Mouse (Mus musculus): ENCODE results near the gene Dync1li1. TPM values are rescaled to one million over a fixed set of nuclear protein-coding genes. Genes with fewer than 3 reads are reported as not detected.
A peak's percentile ranks its signal among the peaks of the same experiment; 100 is the strongest.
"Not testable (repeated sequence)": the region's sequence is repeated elsewhere in the genome, so short reads cannot be mapped to it uniquely, and the experiment has no call there.

Gene Dync1li1
- polyA plus RNA-seq, 1 experiment from 2014 or later: 45.4 TPM

GRCm38 (mm10) chr9:114648472-114648871, 40.1 kb upstream of the Dync1li1 start:
- TF ChIP-seq CTCF (IDR thresholded peaks at IDR 0.05; ENCODE audit: low read depth): peak; percentile 77
- not testable (repeated sequence) for ATAC-seq (replicated peaks; ENCODE audit: low FRiP score, low read depth)

DNA sequence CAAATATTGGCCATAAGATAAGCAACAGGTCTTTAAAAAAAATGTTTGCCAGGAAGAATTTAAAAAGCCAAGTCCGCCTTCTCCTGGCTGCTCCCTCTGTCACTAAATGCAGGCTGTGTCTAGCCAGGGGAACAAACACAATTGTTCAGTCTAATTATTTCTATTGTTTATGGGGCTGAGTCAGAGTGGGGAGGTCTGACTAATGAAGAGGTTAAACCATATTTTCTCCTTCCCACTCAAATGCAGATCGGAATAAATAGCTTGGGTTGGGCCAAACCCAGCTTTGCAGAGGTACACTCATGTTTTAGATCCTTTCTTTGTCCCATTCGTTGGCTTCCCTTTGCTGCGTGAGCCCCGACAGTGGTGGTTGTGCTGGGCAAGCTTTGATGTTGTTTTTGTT, 39.2 kb upstream of the Dync1li1 start:
- TF ChIP-seq CTCF (IDR thresholded peaks at IDR 0.05; ENCODE audit: low read depth): no peak
- WGBS: 64% methylated on average over 5 of the region's 5 CpGs
- H3K36me3 ChIP-seq (ENCODE audit: insufficient read depth, low read length): no peaks in the 10 kb centered on the region
- no peak overlapping the region for H3K4me3 ChIP-seq (replicated peaks; ENCODE audit: low read depth, low read length)
- no peak for DNase-seq (ENCODE audit: low spot score)
- no peak overlapping the region for H3K27ac ChIP-seq
- H3K9ac ChIP-seq (ENCODE audit: low read depth, low read length): no peak overlapping the region
- no peaks in the 10 kb centered on the region for H3K27me3 ChIP-seq (ENCODE audit: insufficient read depth, low read length)
- H3K9me3 ChIP-seq (replicated peaks; ENCODE audit: low read length): no peaks in the 10 kb centered on the region
- no peak overlapping the region for H3K4me2 ChIP-seq (ENCODE audit: low read length)
- no peak for ATAC-seq (replicated peaks; ENCODE audit: low FRiP score, low read depth)
- no peaks in the 10 kb centered on the region for H3K4me1 ChIP-seq (replicated peaks; ENCODE audit: insufficient read depth, low read length)

More at GRCm38 (mm10) chr9:114648472-114648871, 40.1 kb upstream of the Dync1li1 start:
- not testable (repeated sequence) for H3K27me3 ChIP-seq (ENCODE audit: insufficient read depth, low read length); H3K27ac ChIP-seq; H3K36me3 ChIP-seq (ENCODE audit: insufficient read depth, low read length); H3K4me2 ChIP-seq (ENCODE audit: low read length); H3K9ac ChIP-seq (ENCODE audit: low read depth, low read length); H3K4me3 ChIP-seq (replicated peaks; ENCODE audit: low read depth, low read length); H3K9me3 ChIP-seq (replicated peaks; ENCODE audit: low read length); H3K4me1 ChIP-seq (replicated peaks; ENCODE audit: insufficient read depth, low read length)
- WGBS: 50% methylated on average over 8 of the region's 9 CpGs
- DNase-seq (ENCODE audit: low spot score): peak; percentile 68

DNA sequence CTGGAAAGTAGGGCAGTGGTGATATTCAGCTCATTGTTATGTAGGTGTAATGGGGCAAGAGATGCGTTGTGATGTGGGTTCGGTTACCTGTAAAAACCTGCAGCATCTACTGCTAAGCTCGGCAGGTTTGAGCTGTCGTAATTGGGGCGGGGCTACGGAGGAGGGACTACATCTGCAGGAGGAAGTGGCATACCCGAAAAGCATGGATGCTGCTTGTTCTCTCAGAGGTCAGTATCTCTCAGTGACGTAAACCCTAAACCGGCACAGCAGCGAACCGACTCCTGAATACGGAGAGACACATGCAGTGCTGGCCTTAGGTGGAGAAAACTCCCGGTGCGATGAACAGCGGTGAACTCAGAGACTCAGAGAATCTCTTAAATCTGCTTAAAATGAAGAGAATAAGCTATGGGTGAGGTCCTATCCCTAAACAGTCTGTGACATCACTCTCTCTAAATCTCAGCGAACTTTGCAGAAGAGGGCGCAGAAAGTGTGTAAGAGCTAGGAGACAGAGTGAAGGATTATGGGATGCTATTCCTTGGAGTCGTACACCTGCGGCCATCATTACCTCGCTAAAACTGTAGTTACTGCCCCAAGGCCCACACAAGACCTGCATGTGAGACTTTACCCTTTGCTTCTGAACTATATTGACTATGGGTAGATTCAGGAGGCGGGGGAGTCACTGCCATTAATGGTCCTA, 37.5 kb upstream of the Dync1li1 start:
- H3K9ac ChIP-seq (ENCODE audit: low read depth, low read length): no peak overlapping the region
- no peak for TF ChIP-seq CTCF (IDR thresholded peaks at IDR 0.05; ENCODE audit: low read depth)
- H3K4me2 ChIP-seq (ENCODE audit: low read length): no peak overlapping the region
- no peaks in the 10 kb centered on the region for H3K4me1 ChIP-seq (replicated peaks; ENCODE audit: insufficient read depth, low read length)
- ATAC-seq (replicated peaks; ENCODE audit: low FRiP score, low read depth) (no peak), DNase-seq (ENCODE audit: low spot score) (no peak)
- H3K36me3 ChIP-seq (ENCODE audit: insufficient read depth, low read length): no peaks in the 10 kb centered on the region
- H3K27me3 ChIP-seq (ENCODE audit: insufficient read depth, low read length): no peaks in the 10 kb centered on the region
- 66% methylated on average over 21 of the region's 21 CpGs for WGBS
- H3K27ac ChIP-seq: no peak overlapping the region
- H3K4me3 ChIP-seq (replicated peaks; ENCODE audit: low read depth, low read length): no peak overlapping the region
- H3K9me3 ChIP-seq (replicated peaks; ENCODE audit: low read length): no peaks in the 10 kb centered on the region

- H3K36me3 ChIP-seq (ENCODE audit: insufficient read depth, low read length): no peaks in the 10 kb centered on the region
- no peak overlapping the region for H3K27ac ChIP-seq
- no peaks in the 10 kb centered on the region for H3K4me1 ChIP-seq (replicated peaks; ENCODE audit: insufficient read depth, low read length)
- TF ChIP-seq CTCF (IDR thresholded peaks at IDR 0.05; ENCODE audit: low read depth): no peak
- 93% methylated on average over 4 of the region's 4 CpGs for WGBS
- H3K9me3 ChIP-seq (replicated peaks; ENCODE audit: low read length): no peaks in the 10 kb centered on the region
- no peak overlapping the region for H3K9ac ChIP-seq (ENCODE audit: low read depth, low read length)
- ATAC-seq (replicated peaks; ENCODE audit: low FRiP score, low read depth) (no peak), DNase-seq (ENCODE audit: low spot score) (no peak)
- no peak overlapping the region for H3K4me2 ChIP-seq (ENCODE audit: low read length)
- no peaks in the 10 kb centered on the region for H3K27me3 ChIP-seq (ENCODE audit: insufficient read depth, low read length)
- H3K4me3 ChIP-seq (replicated peaks; ENCODE audit: low read depth, low read length): no peak overlapping the region
These were observed 33.2 kb upstream of the Dync1li1 start for GRCm38 (mm10) chr9:114655356-114655755.

- no peaks in the 10 kb centered on the region for H3K4me1 ChIP-seq (replicated peaks; ENCODE audit: insufficient read depth, low read length)
- no peaks in the 10 kb centered on the region for H3K36me3 ChIP-seq (ENCODE audit: insufficient read depth, low read length)
- DNase-seq (ENCODE audit: low spot score) (no peak), ATAC-seq (replicated peaks; ENCODE audit: low FRiP score, low read depth) (no peak)
- no peak overlapping the region for H3K4me3 ChIP-seq (replicated peaks; ENCODE audit: low read depth, low read length)
- TF ChIP-seq CTCF (IDR thresholded peaks at IDR 0.05; ENCODE audit: low read depth): no peak
- 64% methylated on average over 3 of the region's 3 CpGs for WGBS
- H3K27me3 ChIP-seq (ENCODE audit: insufficient read depth, low read length): no peaks in the 10 kb centered on the region
- H3K9me3 ChIP-seq (replicated peaks; ENCODE audit: low read length): no peaks in the 10 kb centered on the region
- no peak overlapping the region for H3K9ac ChIP-seq (ENCODE audit: low read depth, low read length)
- H3K27ac ChIP-seq: no peak overlapping the region
- H3K4me2 ChIP-seq (ENCODE audit: low read length): no peak overlapping the region
These were observed 31.9 kb upstream of the Dync1li1 start for GRCm38 (mm10) chr9:114656701-114657100.

DNA sequence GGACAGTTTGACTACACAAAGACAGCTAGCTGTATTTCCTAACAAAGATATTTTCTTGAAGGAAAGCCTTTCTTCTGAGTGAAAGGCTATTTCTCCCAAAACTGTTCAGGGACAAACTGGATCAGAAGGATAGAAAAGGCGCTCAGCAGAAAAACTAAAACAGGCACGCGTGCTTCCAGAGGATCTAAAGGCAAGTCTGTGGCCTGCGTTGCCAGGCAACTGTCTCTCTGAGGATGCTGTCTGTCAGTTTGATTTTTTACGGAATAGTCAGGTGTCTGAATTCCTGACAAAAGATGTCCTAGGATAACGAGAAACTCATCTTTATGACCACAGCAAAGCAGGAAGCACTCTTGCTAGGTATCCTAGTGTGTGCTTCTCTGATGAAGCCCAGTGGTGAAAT, 28.1 kb upstream of the Dync1li1 start:
- no peaks in the 10 kb centered on the region for H3K4me1 ChIP-seq (replicated peaks; ENCODE audit: insufficient read depth, low read length)
- no peaks in the 10 kb centered on the region for H3K36me3 ChIP-seq (ENCODE audit: insufficient read depth, low read length)
- DNase-seq (ENCODE audit: low spot score): no peak
- H3K9ac ChIP-seq (ENCODE audit: low read depth, low read length): no peak overlapping the region
- no peaks in the 10 kb centered on the region for H3K27me3 ChIP-seq (ENCODE audit: insufficient read depth, low read length)
- H3K4me3 ChIP-seq (replicated peaks; ENCODE audit: low read depth, low read length): no peak overlapping the region
- no peak overlapping the region for H3K27ac ChIP-seq
- no peak for TF ChIP-seq CTCF (IDR thresholded peaks at IDR 0.05; ENCODE audit: low read depth)
- 90% methylated on average over 6 of the region's 6 CpGs for WGBS
- no peak overlapping the region for H3K4me2 ChIP-seq (ENCODE audit: low read length)
- H3K9me3 ChIP-seq (replicated peaks; ENCODE audit: low read length): no peaks in the 10 kb centered on the region
- no peak for ATAC-seq (replicated peaks; ENCODE audit: low FRiP score, low read depth)

DNA sequence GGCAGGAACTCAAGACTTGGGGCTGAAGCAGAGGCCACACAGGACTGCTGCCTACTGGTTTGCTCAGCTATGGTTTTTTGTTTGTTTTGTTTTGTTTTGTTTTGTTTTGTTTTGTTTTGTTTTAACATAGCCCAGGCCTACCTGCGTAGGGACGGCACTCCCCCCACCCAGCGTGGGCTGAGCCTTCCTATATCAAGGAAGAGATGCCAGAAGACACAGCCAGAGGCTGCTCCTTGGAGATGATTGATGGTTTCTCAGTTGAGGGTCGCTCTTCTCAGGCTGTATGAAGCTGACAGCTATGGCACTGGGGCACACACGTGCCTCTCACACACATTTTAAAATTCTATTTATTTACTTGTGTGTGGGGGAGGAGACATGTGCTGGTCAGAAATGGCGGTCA, 27.6 kb upstream of the Dync1li1 start:
- H3K27ac ChIP-seq: no peak overlapping the region
- ATAC-seq (replicated peaks; ENCODE audit: low FRiP score, low read depth) (no peak), DNase-seq (ENCODE audit: low spot score) (no peak)
- H3K9ac ChIP-seq (ENCODE audit: low read depth, low read length): no peak overlapping the region
- no peak for TF ChIP-seq CTCF (IDR thresholded peaks at IDR 0.05; ENCODE audit: low read depth)
- no peaks in the 10 kb centered on the region for H3K36me3 ChIP-seq (ENCODE audit: insufficient read depth, low read length)
- 40% methylated on average over 6 of the region's 6 CpGs for WGBS
- no peaks in the 10 kb centered on the region for H3K4me1 ChIP-seq (replicated peaks; ENCODE audit: insufficient read depth, low read length)
- no peaks in the 10 kb centered on the region for H3K27me3 ChIP-seq (ENCODE audit: insufficient read depth, low read length)
- no peak overlapping the region for H3K4me2 ChIP-seq (ENCODE audit: low read length)
- H3K4me3 ChIP-seq (replicated peaks; ENCODE audit: low read depth, low read length): no peak overlapping the region
- no peaks in the 10 kb centered on the region for H3K9me3 ChIP-seq (replicated peaks; ENCODE audit: low read length)
